24 mouse cellular contexts compared by ENCODE assay signal in genomic region chr15:97280776-97281175, GRCm38 (mm10). TPM values are rescaled to one million over a fixed set of nuclear protein-coding genes. Genes with fewer than 3 reads are reported as not detected.
A peak's percentile ranks its signal among the peaks of the same experiment; 100 is the strongest.
DNase-seq lines count a peak whose midpoint lies in the region; ATAC-seq lines count a peak whose summit lies in the region.
"Had no signal": no experiment of that assay in that cellular context is flagged by ENCODE, and none has a peak within 500 bp of the region (broad histone marks: within the 10 kb centered on the region; RNA-seq: fewer than 3 reads in every experiment).

No protein-coding gene starts in this region.

- WGBS in forebrain, embryonic 13.5 days = 79% methylated on average over 9 of the region's 9 CpGs
- 77% methylated on average over 9 of the region's 9 CpGs for WGBS in forebrain, embryonic 12.5 days
- WGBS in intestine, embryonic 14.5 days = 51% methylated on average over 9 of the region's 9 CpGs
- 50% methylated on average over 9 of the region's 9 CpGs for WGBS in intestine, embryonic 15.5 days

- no peak overlapping the region for H3K27ac ChIP-seq in forebrain, embryonic 13.5 days
- no peak overlapping the region for H3K27ac ChIP-seq in forebrain, embryonic 12.5 days
- no peak overlapping the region for H3K27ac ChIP-seq in intestine, embryonic 14.5 days (ENCODE audit: low read depth)
- H3K27ac ChIP-seq in intestine, embryonic 15.5 days = no peak overlapping the region
- H3K27ac ChIP-seq: embryonic facial prominence, embryonic 15.5 days; forebrain, embryonic 10.5 days; heart, embryonic 15.5 days; hindbrain, embryonic 15.5 days had no signal

- peak; percentile 50 for DNase-seq in intestine, embryonic 14.5 days (ENCODE audit: low spot score)
- DNase-seq in thymus, postnatal 0 days (ENCODE audit: low spot score) = peak; percentile 10
- DNase-seq in thymus, adult 18-20 months = no peak
- no peak for DNase-seq in gastrocnemius, postnatal 14 days
- DNase-seq: adrenal gland, adult 2 months; adrenal gland, postnatal 25 days; B cell, adult 2 months; cerebellum, adult 18-20 months; cerebellum, adult 9-11 months; gastrocnemius, postnatal 25 days; heart, postnatal 14 days had no signal

- H3K36me3 ChIP-seq in forebrain, embryonic 13.5 days (ENCODE audit: poor library complexity, severe bottlenecking) = no peaks in the 10 kb centered on the region
- H3K36me3 ChIP-seq in forebrain, embryonic 12.5 days (replicated peaks) = no peaks in the 10 kb centered on the region
- H3K36me3 ChIP-seq in intestine, embryonic 14.5 days (ENCODE audit: control insufficient read depth, insufficient read depth, low read length) = no peaks in the 10 kb centered on the region
- no peaks in the 10 kb centered on the region for H3K36me3 ChIP-seq in intestine, embryonic 15.5 days
- H3K36me3 ChIP-seq: embryonic facial prominence, embryonic 15.5 days; forebrain, embryonic 10.5 days; heart, embryonic 15.5 days; hindbrain, embryonic 15.5 days had no signal

- no peaks in the 10 kb centered on the region for H3K9me3 ChIP-seq in forebrain, embryonic 13.5 days (replicated peaks)
- H3K9me3 ChIP-seq in forebrain, embryonic 12.5 days = no peaks in the 10 kb centered on the region
- no peaks in the 10 kb centered on the region for H3K9me3 ChIP-seq in intestine, embryonic 14.5 days (ENCODE audit: control insufficient read depth, low read length)
- H3K9me3 ChIP-seq in intestine, embryonic 15.5 days = no peaks in the 10 kb centered on the region
- H3K9me3 ChIP-seq: embryonic facial prominence, embryonic 15.5 days; forebrain, embryonic 10.5 days; heart, embryonic 15.5 days; hindbrain, embryonic 15.5 days had no signal

- ATAC-seq in forebrain, embryonic 13.5 days = no peak
- ATAC-seq in forebrain, embryonic 12.5 days (ENCODE audit: low FRiP score) = no peak
- no peak for ATAC-seq in intestine, embryonic 14.5 days (replicated peaks; ENCODE audit: low FRiP score, low TSS enrichment, low read depth)
- no peak for ATAC-seq in intestine, embryonic 15.5 days
- ATAC-seq: CD4-positive, CD25-positive, alpha-beta regulatory T cell, adult 4 months; forebrain, embryonic 16.5 days; inflammation-experienced regulatory T-cells, adult 6 months had no signal

- no peak overlapping the region for H3K4me3 ChIP-seq in forebrain, embryonic 13.5 days
- no peak overlapping the region for H3K4me3 ChIP-seq in forebrain, embryonic 12.5 days (replicated peaks)
- H3K4me3 ChIP-seq in intestine, embryonic 14.5 days (ENCODE audit: low read depth, low read length) = no peak overlapping the region
- no peak overlapping the region for H3K4me3 ChIP-seq in intestine, embryonic 15.5 days (replicated peaks)
- H3K4me3 ChIP-seq: embryonic facial prominence, embryonic 15.5 days; erythroblast, embryonic 14.5 days; forebrain, embryonic 10.5 days; heart, embryonic 15.5 days; hindbrain, embryonic 15.5 days had no signal

- 0 out of 2 replicates have a peak overlapping the region, but pooled peaks have one; percentile 8 for H3K9ac ChIP-seq in forebrain, embryonic 13.5 days
- H3K9ac ChIP-seq in forebrain, embryonic 12.5 days = no peak overlapping the region
- no peak overlapping the region for H3K9ac ChIP-seq in intestine, embryonic 14.5 days (ENCODE audit: low read length)
- no peak overlapping the region for H3K9ac ChIP-seq in intestine, embryonic 15.5 days
- H3K9ac ChIP-seq: embryonic facial prominence, embryonic 15.5 days; heart, embryonic 15.5 days; hindbrain, embryonic 15.5 days had no signal

- no peaks in the 10 kb centered on the region for H3K27me3 ChIP-seq in forebrain, embryonic 13.5 days
- H3K27me3 ChIP-seq in forebrain, embryonic 12.5 days = no peaks in the 10 kb centered on the region
- no peaks in the 10 kb centered on the region for H3K27me3 ChIP-seq in intestine, embryonic 14.5 days (replicated peaks; ENCODE audit: control insufficient read depth, insufficient read depth, low read length)
- no peaks in the 10 kb centered on the region for H3K27me3 ChIP-seq in intestine, embryonic 15.5 days (replicated peaks)
- H3K27me3 ChIP-seq: embryonic facial prominence, embryonic 15.5 days; heart, embryonic 15.5 days; hindbrain, embryonic 15.5 days had no signal

- H3K4me1 ChIP-seq in forebrain, embryonic 13.5 days = peaks cover 14% of the 10 kb centered on the region
- H3K4me1 ChIP-seq in forebrain, embryonic 12.5 days = peaks cover 19% of the 10 kb centered on the region
- peaks cover 6% of the 10 kb centered on the region; the same call in 1 of the 2 replicates for H3K4me1 ChIP-seq in intestine, embryonic 14.5 days (replicated peaks; ENCODE audit: control insufficient read depth, insufficient read depth, low read length)
- H3K4me1 ChIP-seq in intestine, embryonic 15.5 days (replicated peaks) = 0 out of 2 replicates have a peak, but pooled peaks cover 8% of the 10 kb centered on the region
- H3K4me1 ChIP-seq: embryonic facial prominence, embryonic 15.5 days; heart, embryonic 15.5 days had no signal

- no peak overlapping the region for H3K4me2 ChIP-seq in forebrain, embryonic 13.5 days
- no peak overlapping the region for H3K4me2 ChIP-seq in forebrain, embryonic 12.5 days
- H3K4me2 ChIP-seq in intestine, embryonic 14.5 days (ENCODE audit: low read length) = no peak overlapping the region
- no peak overlapping the region for H3K4me2 ChIP-seq in intestine, embryonic 15.5 days (replicated peaks)
- H3K4me2 ChIP-seq: embryonic facial prominence, embryonic 15.5 days; heart, embryonic 11.5 days; heart, embryonic 15.5 days; hindbrain, embryonic 15.5 days had no signal

- intact Hi-C loops in gastrocnemius, postnatal 14 days (cut with DNase I; ENCODE audit: low total_unique reads) = no loop called here

RNA-seq across cellular contexts. Expression of gene Amigo2, which starts 33.7 kb away (rescaled TPM):
- 3.2 and 3.6 TPM in 2 replicates for polyA plus RNA-seq in forebrain, embryonic 13.5 days (2015; fragmentation: Nextera tagmentation; extraction: Ambion mirVana)
- 3.9 and 4.5 TPM in 2 replicates for polyA plus RNA-seq in forebrain, embryonic 12.5 days (2016; fragmentation: Nextera tagmentation; extraction: Ambion mirVana)
- polyA plus RNA-seq in intestine, embryonic 14.5 days (2014; fragmentation: Nextera tagmentation; extraction: Ambion mirVana) = 6.8 and 7.5 TPM in 2 replicates
- 6.8 and 8.3 TPM in 2 replicates for polyA plus RNA-seq in intestine, embryonic 15.5 days (2015; fragmentation: Nextera tagmentation; extraction: Ambion mirVana)
- polyA plus RNA-seq in thymus, postnatal 0 days (2015; fragmentation: Nextera tagmentation; extraction: Ambion mirVana) = 1.9 and 2.8 TPM in 2 replicates
- 1 to 10 TPM; 2.3 to 3.3 TPM for total RNA-seq in gastrocnemius, postnatal 14 days (2021)
- total RNA-seq: MEL had no signal
- polyA plus RNA-seq: erythroblast, embryonic 14.5 days had no signal

RNA-seq across cellular contexts. Expression of gene Pced1b, which starts 33.9 kb away (rescaled TPM):
- 2.5 and 2.6 TPM in 2 replicates for polyA plus RNA-seq in forebrain, embryonic 13.5 days (2015; fragmentation: Nextera tagmentation; extraction: Ambion mirVana)
- 3.3 and 4.2 TPM in 2 replicates for polyA plus RNA-seq in forebrain, embryonic 12.5 days (2016; fragmentation: Nextera tagmentation; extraction: Ambion mirVana)
- polyA plus RNA-seq in intestine, embryonic 14.5 days (2014; fragmentation: Nextera tagmentation; extraction: Ambion mirVana) = 4.9 and 5.7 TPM in 2 replicates
- polyA plus RNA-seq in intestine, embryonic 15.5 days (2015; fragmentation: Nextera tagmentation; extraction: Ambion mirVana) = 3.4 and 4.0 TPM in 2 replicates
- 7.2 and 8.0 TPM in 2 replicates for polyA plus RNA-seq in thymus, postnatal 0 days (2015; fragmentation: Nextera tagmentation; extraction: Ambion mirVana)
- total RNA-seq in gastrocnemius, postnatal 14 days (2021) = 1 to 10 TPM; 3.7 to 4.1 TPM

Comparison
In these comparisons a context has a peak if more than half of its experiments do, and no peak if none do; other contexts are left out.
1. DNase-seq: peak in intestine, embryonic 14.5 days (single experiment) and thymus, postnatal 0 days (single experiment); none in thymus, adult 18-20 months (0 of 2) and gastrocnemius, postnatal 14 days (single experiment).